Mouse (Mus musculus) ES-E14 (cell line): Measurements from ENCODE around the gene Arl16.
A peak's percentile ranks its signal among the peaks of the same experiment; 100 is the strongest.

Source experiments
- CHD2 ChIP-seq: IDR thresholded peaks from 2 replicates; pipeline ENCODE4 v1.6.1; 2014; ENCODE audit warnings: mild to moderate bottlenecking, low read depth, low read length, inconsistent platforms
- HCFC1 ChIP-seq: IDR thresholded peaks from 2 replicates; pipeline ENCODE4 v1.6.1; 2012; ENCODE audit warnings: low read length, inconsistent platforms, borderline replicate concordance; ENCODE audit not compliant: insufficient read depth
- ZC3H11A ChIP-seq: IDR thresholded peaks from 2 replicates; pipeline ENCODE4 v1.6.1; 2012; ENCODE audit warnings: low read depth, mild to moderate bottlenecking, inconsistent platforms, low read length, borderline replicate concordance
- ZNF384 ChIP-seq: IDR thresholded peaks from 2 replicates; pipeline ENCODE4 v1.6.1; 2012; ENCODE audit warnings: low read depth, low read length, inconsistent platforms

DNA sequence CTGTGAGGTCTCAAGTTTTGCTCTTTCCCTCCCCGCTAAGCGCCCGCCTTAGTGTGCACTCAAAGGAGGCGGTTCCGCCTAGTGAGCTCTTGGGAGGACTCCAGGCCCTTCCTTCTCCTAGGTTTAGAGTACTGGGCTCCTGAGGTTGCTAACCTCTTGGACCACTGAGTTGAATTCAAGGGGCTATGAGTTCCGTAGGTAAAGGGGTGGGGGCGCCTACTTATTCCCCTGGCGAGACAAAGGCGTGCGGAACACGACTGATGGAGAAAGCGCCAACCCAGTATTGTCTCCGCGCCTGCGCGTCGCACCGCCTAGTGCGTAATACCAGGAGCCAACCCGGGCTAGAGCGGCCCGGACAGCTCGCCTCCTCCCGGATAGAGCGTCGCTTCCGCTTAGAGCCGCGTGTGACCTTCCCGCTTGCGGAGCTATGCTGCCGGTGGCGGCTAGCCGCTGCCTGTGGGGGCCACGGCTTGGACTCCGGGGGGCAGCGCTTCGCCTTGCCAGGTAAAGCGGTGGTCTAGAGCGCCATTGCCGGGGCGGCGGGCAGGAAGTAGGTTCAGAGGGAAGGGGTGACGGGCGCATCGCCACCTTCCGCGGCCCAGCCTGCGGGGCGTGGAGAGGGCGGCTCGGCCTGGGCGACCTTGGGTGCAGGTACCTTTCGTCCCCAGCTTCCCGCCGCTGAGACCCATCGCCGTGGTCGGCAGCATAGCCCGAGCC is 17.0 kb upstream of the Arl16 start, which contains the start of gene Mrpl12:
- no peak for TF ChIP-seq CHD2
- TF ChIP-seq HCFC1: peak; percentile 85
- TF ChIP-seq ZNF384: no peak
- TF ChIP-seq ZC3H11A: no peak
